In genomic region chr19:12010281-12010771, GRCm38 (mm10) we compare ENCODE assay signal across 8 mouse cellular contexts. TPM values are rescaled to one million over a fixed set of nuclear protein-coding genes. Genes with fewer than 3 reads are reported as not detected.
A peak's percentile ranks its signal among the peaks of the same experiment; 100 is the strongest.
DNase-seq lines count a peak whose midpoint lies in the region; ATAC-seq and TF ChIP-seq lines count a peak whose summit lies in the region.

No protein-coding gene starts in this region.

- H3K9ac ChIP-seq in forebrain, embryonic 16.5 days (replicated peaks; ENCODE audit: low read depth, low read length): peak overlapping the region; percentile 93
- H3K9ac ChIP-seq in hindbrain, embryonic 11.5 days (ENCODE audit: low read depth, low read length): peak overlapping the region; percentile 85
- H3K9ac ChIP-seq in limb, embryonic 11.5 days (ENCODE audit: low read length): peak overlapping the region; percentile 85

- H3K27ac ChIP-seq in forebrain, embryonic 16.5 days (ENCODE audit: low read length): peak overlapping the region; percentile 96
- H3K27ac ChIP-seq in hindbrain, embryonic 11.5 days (ENCODE audit: low read depth, low read length): peak overlapping the region; percentile 91
- H3K27ac ChIP-seq in limb, embryonic 11.5 days (replicated peaks; ENCODE audit: low read depth, low read length): peak overlapping the region; percentile 82
- H3K27ac ChIP-seq in midbrain, embryonic 10.5 days (replicated peaks): peak overlapping the region; percentile 93
- H3K27ac ChIP-seq in small intestine, adult 2 months (ENCODE audit: insufficient read depth, low read depth, low read length): peak overlapping the region; percentile 97

- no peaks in the 10 kb centered on the region for H3K36me3 ChIP-seq in forebrain, embryonic 16.5 days (ENCODE audit: control insufficient read depth, insufficient read depth)
- no peaks in the 10 kb centered on the region for H3K36me3 ChIP-seq in hindbrain, embryonic 11.5 days (ENCODE audit: control insufficient read depth, insufficient read depth, low read length)
- no peaks in the 10 kb centered on the region for H3K36me3 ChIP-seq in limb, embryonic 11.5 days (ENCODE audit: control insufficient read depth, insufficient read depth, low read length)
- no peaks in the 10 kb centered on the region for H3K36me3 ChIP-seq in midbrain, embryonic 10.5 days
- H3K36me3 ChIP-seq in small intestine, adult 2 months (ENCODE audit: control insufficient read depth, insufficient read depth, low read length): no peaks in the 10 kb centered on the region

- WGBS in forebrain, embryonic 16.5 days: 0% methylated on average over 24 of the region's 24 CpGs
- 0% methylated on average over 24 of the region's 24 CpGs for WGBS in hindbrain, embryonic 11.5 days
- under 1% methylated on average over 24 of the region's 24 CpGs for WGBS in limb, embryonic 11.5 days
- under 1% methylated on average over 24 of the region's 24 CpGs for WGBS in midbrain, embryonic 10.5 days
- WGBS in small intestine, adult 2 months: 1% methylated on average over 24 of the region's 24 CpGs

- peak overlapping the region; percentile 75 for H3K4me2 ChIP-seq in forebrain, embryonic 16.5 days (ENCODE audit: low read length)
- peak overlapping the region; percentile 54 for H3K4me2 ChIP-seq in hindbrain, embryonic 11.5 days (replicated peaks; ENCODE audit: low read depth, low read length)
- H3K4me2 ChIP-seq in limb, embryonic 11.5 days (ENCODE audit: low read depth, severe bottlenecking): peak overlapping the region; percentile 66

- DNase-seq in CD4-positive, CD25-positive, alpha-beta regulatory T cell, adult 2 months (ENCODE audit: low read depth, low spot score): peak; percentile 58
- peak; percentile 59 for DNase-seq in cerebellum, adult 8-10 months
- peak; percentile 83 for DNase-seq in hindbrain, embryonic 11.5 days (ENCODE audit: low spot score)
- DNase-seq in limb, embryonic 11.5 days (ENCODE audit: low spot score): peak; percentile 85
- DNase-seq in midbrain, embryonic 10.5 days (ENCODE audit: low spot score): peak; percentile 87

- peaks cover 10% of the 10 kb centered on the region; the same call in 1 of the 2 replicates for H3K4me1 ChIP-seq in forebrain, embryonic 16.5 days (replicated peaks; ENCODE audit: control insufficient read depth, insufficient read depth, low read length)
- no peaks in the 10 kb centered on the region for H3K4me1 ChIP-seq in hindbrain, embryonic 11.5 days (replicated peaks; ENCODE audit: control insufficient read depth, insufficient read depth, low read length)
- no peaks in the 10 kb centered on the region for H3K4me1 ChIP-seq in limb, embryonic 11.5 days (ENCODE audit: control insufficient read depth, insufficient read depth, low read length)
- peaks cover 26% of the 10 kb centered on the region for H3K4me1 ChIP-seq in midbrain, embryonic 10.5 days
- peaks cover 5% of the 10 kb centered on the region; the same call in 1 of the 2 replicates for H3K4me1 ChIP-seq in small intestine, adult 2 months (ENCODE audit: control insufficient read depth, insufficient read depth, insufficient read length, low read length)

- H3K9me3 ChIP-seq in forebrain, embryonic 16.5 days (ENCODE audit: control insufficient read depth, low read length): no peaks in the 10 kb centered on the region
- H3K9me3 ChIP-seq in hindbrain, embryonic 11.5 days (ENCODE audit: control insufficient read depth, low read length): no peaks in the 10 kb centered on the region
- H3K9me3 ChIP-seq in limb, embryonic 11.5 days (ENCODE audit: control insufficient read depth, low read length): no peaks in the 10 kb centered on the region
- H3K9me3 ChIP-seq in midbrain, embryonic 10.5 days (replicated peaks): no peaks in the 10 kb centered on the region

- no peaks in the 10 kb centered on the region for H3K27me3 ChIP-seq in forebrain, embryonic 16.5 days (replicated peaks; ENCODE audit: control insufficient read depth, insufficient read depth, low read length)
- no peaks in the 10 kb centered on the region for H3K27me3 ChIP-seq in hindbrain, embryonic 11.5 days (ENCODE audit: control insufficient read depth, insufficient read depth, low read length)
- H3K27me3 ChIP-seq in limb, embryonic 11.5 days (ENCODE audit: control insufficient read depth, insufficient read depth, low read length): no peaks in the 10 kb centered on the region
- no peaks in the 10 kb centered on the region; the same call in 1 of the 2 replicates for H3K27me3 ChIP-seq in midbrain, embryonic 10.5 days (ENCODE audit: low read depth, poor library complexity, severe bottlenecking)
- H3K27me3 ChIP-seq in small intestine, adult 2 months (ENCODE audit: control insufficient read depth, insufficient read depth, low read length): no peaks in the 10 kb centered on the region

- TF ChIP-seq CTCF in small intestine, adult 2 months (IDR thresholded peaks at IDR 0.05; ENCODE audit: extremely low read depth, insufficient read length, insufficient replicate concordance, low read depth, low read length): 0 out of 2 replicates have a peak, but pooled peaks have one; percentile 12

- TF ChIP-seq POLR2A in small intestine, adult 2 months (IDR thresholded peaks at IDR 0.05; ENCODE audit: low read depth, low read length): peak; percentile 96

- ATAC-seq in CD4-positive, CD25-positive, alpha-beta regulatory T cell, adult 4 months: no peak
- peak; percentile 7 for ATAC-seq in forebrain, embryonic 16.5 days
- peak; percentile 50 for ATAC-seq in hindbrain, embryonic 11.5 days (ENCODE audit: low FRiP score)
- ATAC-seq in limb, embryonic 11.5 days (ENCODE audit: insufficient number of reproducible peaks, low FRiP score, low TSS enrichment, low read depth): peak; percentile 38

- H3K4me3 ChIP-seq in forebrain, embryonic 16.5 days (replicated peaks; ENCODE audit: low read length): peak overlapping the region; percentile 71
- peak overlapping the region; percentile 63 for H3K4me3 ChIP-seq in hindbrain, embryonic 11.5 days (ENCODE audit: low read depth, low read length)
- peak overlapping the region; percentile 59 for H3K4me3 ChIP-seq in limb, embryonic 11.5 days (ENCODE audit: low read depth, low read length)
- peak overlapping the region; percentile 66 for H3K4me3 ChIP-seq in midbrain, embryonic 10.5 days
- peak overlapping the region; percentile 66 for H3K4me3 ChIP-seq in small intestine, adult 2 months (ENCODE audit: low read depth, low read length)

RNA-seq across cellular contexts. Expression of gene Olfr1423, which starts 30.8 kb away (rescaled TPM):
- under 1 TPM in 1 of 2 experiments, not detected in 1; 0.05 TPM for polyA plus RNA-seq in CD4-positive, CD25-positive, alpha-beta regulatory T cell, adult 4 months (2017; shearing (Covaris generic))
- not detected in 2 replicates for polyA plus RNA-seq in forebrain, embryonic 16.5 days (2015; fragmentation: Nextera tagmentation; extraction: Ambion mirVana)
- not detected in 2 replicates for polyA plus RNA-seq in hindbrain, embryonic 11.5 days (2014; fragmentation: Nextera tagmentation; extraction: Ambion mirVana)
- not detected in 2 replicates for polyA plus RNA-seq in limb, embryonic 11.5 days (2014; fragmentation: Nextera tagmentation; extraction: Ambion mirVana)
- polyA plus RNA-seq in midbrain, embryonic 10.5 days (2016; fragmentation: Nextera tagmentation; extraction: Ambion mirVana): 0.02 TPM in 1 of 2 replicates, not detected in the other
- not detected in 2 replicates for polyA plus RNA-seq in small intestine, adult 2 months (2012; rRNA removed)

RNA-seq across cellular contexts. Expression of gene Osbp, which starts 44.6 kb away (rescaled TPM):
- polyA plus RNA-seq in CD4-positive, CD25-positive, alpha-beta regulatory T cell, adult 4 months (2017; shearing (Covaris generic)): 1 to 10 TPM; 5.5 to 8.0 TPM
- polyA plus RNA-seq in forebrain, embryonic 16.5 days (2015; fragmentation: Nextera tagmentation; extraction: Ambion mirVana): 4.1 and 4.3 TPM in 2 replicates
- polyA plus RNA-seq in hindbrain, embryonic 11.5 days (2014; fragmentation: Nextera tagmentation; extraction: Ambion mirVana): 7.5 and 8.3 TPM in 2 replicates
- 6.1 and 7.2 TPM in 2 replicates for polyA plus RNA-seq in limb, embryonic 11.5 days (2014; fragmentation: Nextera tagmentation; extraction: Ambion mirVana)
- polyA plus RNA-seq in midbrain, embryonic 10.5 days (2016; fragmentation: Nextera tagmentation; extraction: Ambion mirVana): 2.7 and 2.9 TPM in 2 replicates
- polyA plus RNA-seq in small intestine, adult 2 months (2012; rRNA removed): 7.0 and 12.0 TPM in 2 replicates

RNA-seq across cellular contexts. Expression of gene Olfr1424, which starts 52.2 kb away (rescaled TPM):
- not detected for polyA plus RNA-seq in CD4-positive, CD25-positive, alpha-beta regulatory T cell, adult 4 months (2017; shearing (Covaris generic))
- polyA plus RNA-seq in forebrain, embryonic 16.5 days (2015; fragmentation: Nextera tagmentation; extraction: Ambion mirVana): not detected in 2 replicates
- not detected in 2 replicates for polyA plus RNA-seq in hindbrain, embryonic 11.5 days (2014; fragmentation: Nextera tagmentation; extraction: Ambion mirVana)
- not detected in 2 replicates for polyA plus RNA-seq in limb, embryonic 11.5 days (2014; fragmentation: Nextera tagmentation; extraction: Ambion mirVana)
- polyA plus RNA-seq in midbrain, embryonic 10.5 days (2016; fragmentation: Nextera tagmentation; extraction: Ambion mirVana): not detected in 2 replicates
- polyA plus RNA-seq in small intestine, adult 2 months (2012; rRNA removed): not detected in 2 replicates
